Mouse (Mus musculus) adrenal gland, adult 8-10 months (tissue): ENCODE measurements around the gene Mgat5. TPM values are rescaled to one million over a fixed set of nuclear protein-coding genes. Genes with fewer than 3 reads are reported as not detected.
A peak's percentile ranks its signal among the peaks of the same experiment; 100 is the strongest.

ENCODE experiments used
- DNase-seq: peaks from one replicate; pipeline ENCODE4 v3.0.0; 2022
- total RNA-seq, 4 experiments: library from RNA; stranded (reverse); gene quantifications; 2 replicates each; pipeline ENCODE4 v1.2.4; 2022

Mgat5 gene
- total RNA-seq, 4 experiments from 2014 or later: 14.5 to 21.1 (median 18.5) TPM

DNA sequence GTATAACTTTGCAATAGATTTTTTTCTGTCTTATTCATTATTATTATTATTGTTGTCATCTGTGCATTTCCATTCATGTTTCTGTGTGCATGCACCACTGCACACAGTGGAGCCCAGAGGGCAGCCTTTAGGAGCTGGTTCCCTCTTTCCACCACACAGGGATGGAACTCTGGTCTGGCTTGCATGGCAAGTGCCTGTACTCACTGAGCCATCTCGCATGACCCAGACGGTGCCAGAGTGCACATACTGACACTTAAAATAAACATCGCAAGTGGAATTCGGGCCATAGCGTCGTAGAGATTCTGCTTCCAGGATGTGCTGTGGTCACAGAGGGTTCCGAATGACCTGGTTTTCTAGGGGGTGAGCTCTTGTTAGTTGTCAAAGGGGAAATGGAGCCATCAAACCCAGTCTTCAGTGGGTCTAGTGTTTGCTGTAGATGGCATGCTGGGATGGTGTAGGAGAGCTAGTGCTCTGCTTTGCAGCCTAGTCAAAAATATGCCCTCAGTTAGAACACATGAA lies 103.5 kb downstream of the Mgat5 start:
- DNase-seq: no peak

DNA sequence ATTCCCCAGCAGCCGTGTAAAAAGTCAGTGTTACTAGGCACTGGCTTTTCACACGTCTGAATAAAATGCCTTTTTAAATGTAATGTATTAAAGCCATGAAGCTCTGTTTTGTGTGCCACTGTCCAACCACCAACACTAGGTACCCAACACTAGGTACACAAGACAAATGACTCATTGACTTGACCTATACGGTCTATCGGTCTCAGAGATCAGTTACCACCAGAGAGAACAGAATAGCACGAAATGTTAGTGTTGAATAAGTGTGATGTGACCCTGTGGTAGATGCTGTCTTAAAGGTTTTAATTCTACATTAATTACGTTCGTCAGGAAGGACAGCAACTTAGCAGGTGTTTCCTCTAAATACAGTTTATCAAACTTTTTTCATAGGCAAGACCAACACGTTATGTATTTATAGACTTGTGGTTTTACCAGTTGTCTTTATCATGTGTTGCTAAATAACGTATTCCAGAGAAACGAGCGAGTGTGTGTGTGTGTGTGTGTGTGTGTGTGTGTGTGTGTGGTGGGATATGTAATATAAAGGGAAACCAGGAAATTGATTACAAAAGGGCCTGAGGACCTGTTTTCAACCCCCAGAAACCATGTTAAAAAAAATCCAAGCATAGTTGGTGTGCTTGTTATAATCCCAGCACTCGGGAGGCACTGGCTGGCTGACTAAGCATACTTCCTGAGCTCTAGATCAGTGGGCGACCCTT lies 104.3 kb downstream of the Mgat5 start:
- no peak for DNase-seq

DNA sequence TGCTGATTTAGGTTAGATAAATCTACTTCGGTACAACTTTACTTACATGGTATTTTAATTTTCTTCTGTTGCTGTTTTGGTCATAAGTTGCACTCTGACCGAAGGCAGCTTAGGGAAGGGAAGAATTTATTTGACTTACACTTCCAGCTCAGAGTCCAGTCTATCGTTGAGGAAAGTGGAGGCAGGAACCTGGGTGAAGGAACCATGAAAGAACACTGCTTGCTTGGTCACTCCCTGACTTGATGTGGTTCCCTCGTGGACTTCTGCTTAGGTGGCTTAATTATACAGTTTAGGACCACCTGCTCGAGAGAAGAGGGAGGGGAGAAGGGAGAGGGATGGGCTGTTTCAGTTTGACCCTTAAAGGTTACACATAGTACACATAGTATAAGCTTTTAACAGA lies 105.2 kb downstream of the Mgat5 start:
- DNase-seq: no peak

DNA sequence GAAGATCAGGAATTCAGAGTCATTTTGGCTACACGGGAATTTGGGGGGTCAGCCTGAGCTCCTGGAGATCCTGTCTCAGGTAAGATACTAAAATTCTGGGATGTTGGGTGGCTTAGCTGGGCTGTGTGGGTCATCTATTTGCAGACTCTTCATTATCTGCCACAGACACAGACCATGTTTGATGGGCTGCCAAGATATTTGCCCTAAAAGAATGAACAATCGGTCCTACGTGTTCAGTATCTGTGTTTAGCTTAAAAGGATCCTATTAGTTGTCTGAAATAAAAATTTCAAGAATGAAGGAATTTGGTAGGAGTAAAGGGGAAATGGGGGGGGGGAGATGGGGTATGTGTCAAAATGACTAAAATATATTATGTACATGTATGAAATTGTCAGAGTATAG lies 105.9 kb downstream of the Mgat5 start:
- DNase-seq: no peak

DNA sequence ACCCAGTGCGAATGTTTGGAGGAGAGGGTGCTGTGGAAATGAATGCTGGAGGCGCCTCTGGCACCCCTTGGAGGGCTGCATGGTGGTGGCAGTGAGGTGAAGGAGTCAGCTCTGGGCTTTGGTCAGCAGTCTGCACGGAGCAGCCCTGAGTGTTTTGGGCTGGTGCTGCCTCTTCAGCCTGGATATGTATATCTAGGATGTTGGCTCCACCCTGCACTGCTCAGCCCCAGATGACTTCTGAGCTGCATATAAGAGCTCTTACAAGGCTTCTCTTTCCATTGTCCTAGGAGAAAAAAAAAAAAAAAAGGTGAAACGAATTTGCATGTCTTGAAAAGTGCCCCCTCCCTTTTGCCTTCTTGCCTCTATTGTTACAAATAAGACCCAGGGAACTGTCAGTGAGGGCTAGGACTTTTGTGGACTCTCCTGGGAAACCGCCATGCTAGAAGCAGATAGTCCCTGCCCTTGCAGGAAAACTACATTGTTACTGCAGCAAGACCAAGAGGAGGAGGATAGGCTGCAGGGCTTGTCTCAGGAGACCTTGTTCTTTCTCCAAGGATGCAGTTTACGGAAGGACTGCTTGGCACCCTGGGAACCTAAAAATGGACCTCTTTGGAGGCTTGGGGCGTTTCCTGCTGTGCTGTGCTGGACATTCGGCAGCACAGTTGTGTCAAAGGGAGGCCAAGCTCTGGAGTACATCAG lies 109.0 kb downstream of the Mgat5 start:
- no peak for DNase-seq

DNA sequence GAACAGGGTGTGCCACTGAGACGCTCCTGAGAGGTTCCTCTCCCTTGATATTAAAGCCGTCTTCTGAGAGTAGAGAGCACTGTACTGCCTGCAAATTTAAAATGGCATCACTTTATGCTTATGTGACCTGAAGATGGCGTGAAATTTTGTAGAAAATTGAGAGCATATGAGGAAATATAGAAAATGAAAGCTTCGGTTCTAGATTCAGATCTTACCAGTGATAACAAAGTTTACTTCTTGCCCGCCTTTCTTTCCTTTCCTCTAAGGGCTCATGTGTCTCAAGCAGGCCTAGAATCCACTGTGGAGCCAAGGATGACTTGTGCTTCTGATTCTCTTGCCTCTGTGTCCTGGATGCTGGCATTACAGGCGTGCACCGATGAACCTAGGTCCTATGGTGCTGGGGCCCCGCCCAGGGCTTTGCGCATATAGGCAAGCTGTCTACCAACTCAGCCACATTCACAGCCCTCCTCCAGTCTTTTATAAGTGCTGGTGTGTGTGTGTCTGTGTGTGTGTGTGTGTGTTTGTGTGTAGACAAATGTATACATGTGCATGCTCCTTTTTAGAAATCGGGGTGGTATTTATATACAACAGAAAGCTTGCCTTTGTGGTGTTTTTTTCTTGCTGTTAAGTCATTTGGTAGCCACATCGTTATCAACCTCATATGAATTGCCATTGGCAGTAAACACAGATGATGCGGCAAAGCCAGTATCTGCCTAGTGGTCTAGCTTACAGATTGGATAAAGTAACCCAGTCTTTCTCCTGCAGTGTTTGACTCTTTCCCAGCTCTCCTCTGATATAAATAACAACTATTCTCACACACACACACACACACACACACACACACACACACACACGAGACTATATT lies 111.2 kb downstream of the Mgat5 start:
- DNase-seq: no peak

DNA sequence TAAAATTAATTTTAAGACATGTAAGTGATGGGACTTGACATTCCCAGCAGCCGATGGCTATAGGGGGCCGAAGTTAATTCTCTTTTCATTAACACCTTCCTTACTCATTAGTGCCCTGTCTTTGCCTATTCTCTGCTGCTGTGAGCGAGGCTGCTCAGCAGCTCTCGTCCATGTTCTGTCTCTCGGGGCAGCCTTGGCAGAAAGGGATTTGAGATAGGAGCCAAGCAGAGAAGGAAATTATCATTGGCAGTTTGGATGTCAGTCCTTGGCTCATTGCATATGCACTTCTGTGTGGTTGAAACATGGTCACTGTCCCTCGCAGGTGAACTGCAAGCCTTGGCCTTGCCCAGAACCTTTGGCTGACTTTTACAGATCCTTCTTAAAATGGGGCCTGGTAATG lies 111.8 kb downstream of the Mgat5 start:
- DNase-seq: no peak

DNA sequence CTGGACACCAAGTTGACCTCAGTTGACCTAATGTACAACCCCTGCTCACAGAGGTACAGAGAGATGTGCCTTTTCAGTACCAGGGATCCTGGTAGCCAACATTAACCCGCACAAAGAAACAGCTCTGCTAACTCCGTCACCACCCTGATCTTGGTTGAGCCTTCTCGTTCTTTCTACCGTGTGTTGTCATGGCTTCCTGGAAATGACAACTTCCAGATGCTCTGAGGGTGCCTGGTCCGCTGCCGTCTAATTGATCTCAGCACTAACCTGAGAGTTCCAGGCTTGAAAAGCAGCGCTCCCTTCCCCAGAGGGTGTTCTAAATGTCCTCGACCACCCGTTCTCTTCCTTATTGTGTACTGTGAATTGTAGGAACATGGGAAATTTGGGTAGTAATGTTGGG lies 112.7 kb downstream of the Mgat5 start:
- DNase-seq: no peak

DNA sequence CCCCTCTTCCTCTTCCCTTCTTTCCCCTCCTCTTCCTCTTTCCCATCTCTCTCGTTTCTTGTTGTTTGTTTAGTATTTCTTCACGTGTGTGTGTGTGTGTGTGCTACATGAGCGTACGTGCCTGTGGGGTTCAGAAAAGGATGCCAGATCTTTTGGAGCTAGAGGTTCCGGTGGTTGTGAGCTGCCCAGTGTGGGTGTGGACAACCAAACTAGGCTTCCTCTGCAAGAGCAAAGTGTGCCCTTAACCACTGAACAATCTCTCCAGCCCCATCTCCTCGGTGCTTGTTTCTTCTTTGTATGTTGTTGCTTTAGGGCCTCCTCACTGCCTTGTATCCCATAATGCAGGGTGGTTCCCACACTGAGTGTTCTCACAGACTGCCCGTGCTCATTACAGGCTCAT lies 113.7 kb downstream of the Mgat5 start:
- no peak for DNase-seq

DNA sequence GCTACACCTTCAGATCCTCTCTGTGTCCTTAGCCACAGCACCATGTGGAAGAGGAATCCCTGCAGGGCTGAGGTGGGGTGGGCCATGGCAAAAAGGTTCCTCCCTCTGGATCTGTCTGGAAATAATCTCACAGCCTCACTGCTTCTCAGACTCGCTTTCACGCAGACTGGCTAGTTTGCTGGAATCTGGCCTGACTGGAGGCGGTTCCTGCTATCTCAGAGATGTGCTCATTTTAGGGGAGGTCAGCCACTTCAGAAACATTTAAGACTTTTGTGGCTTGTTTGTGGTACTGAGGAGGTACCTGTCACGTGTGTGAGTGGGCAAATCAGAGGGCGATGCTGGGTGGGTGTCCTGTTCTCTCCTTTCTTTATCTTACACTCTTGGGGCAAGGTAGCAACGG lies 115.0 kb downstream of the Mgat5 start:
- DNase-seq: no peak

DNA sequence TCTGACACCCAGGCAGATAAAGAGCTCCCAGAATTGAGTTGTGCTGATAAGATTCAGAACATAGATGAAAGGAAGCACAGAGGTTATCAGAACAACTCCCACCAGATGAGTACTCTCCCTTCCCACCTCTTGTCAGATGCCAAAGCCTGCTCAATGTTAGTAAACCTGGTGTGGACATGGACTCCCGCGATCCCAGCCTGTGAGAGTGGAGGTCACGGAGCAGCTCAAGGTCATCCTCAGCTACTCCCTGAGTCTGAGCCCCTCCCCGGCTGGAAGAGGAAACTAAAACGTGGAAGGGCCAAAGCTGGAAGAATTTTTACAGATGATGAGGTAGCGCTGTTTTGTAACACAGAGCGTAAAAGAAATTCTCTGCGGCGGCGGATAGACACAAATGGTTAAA lies 116.1 kb downstream of the Mgat5 start:
- no peak for DNase-seq

DNA sequence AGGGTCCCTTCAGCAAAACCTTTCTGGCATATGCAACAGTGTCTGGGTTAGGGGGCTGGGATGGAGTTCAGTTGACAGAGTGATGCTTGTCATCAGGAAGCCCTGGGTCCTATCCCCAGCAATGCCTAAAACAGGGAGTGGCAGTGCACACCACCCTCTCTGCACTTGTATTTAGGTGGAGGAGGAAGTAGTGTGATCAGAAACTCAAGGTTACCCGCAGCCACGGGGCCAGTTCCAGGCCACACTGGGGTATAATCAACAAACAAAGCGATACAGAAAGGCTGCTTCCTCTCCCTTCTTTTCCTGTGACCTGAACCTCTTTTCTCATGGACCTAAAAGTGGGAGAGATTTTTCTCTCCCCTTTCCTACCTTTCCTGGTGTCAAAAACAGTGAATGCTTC lies 116.8 kb downstream of the Mgat5 start:
- no peak for DNase-seq

DNA sequence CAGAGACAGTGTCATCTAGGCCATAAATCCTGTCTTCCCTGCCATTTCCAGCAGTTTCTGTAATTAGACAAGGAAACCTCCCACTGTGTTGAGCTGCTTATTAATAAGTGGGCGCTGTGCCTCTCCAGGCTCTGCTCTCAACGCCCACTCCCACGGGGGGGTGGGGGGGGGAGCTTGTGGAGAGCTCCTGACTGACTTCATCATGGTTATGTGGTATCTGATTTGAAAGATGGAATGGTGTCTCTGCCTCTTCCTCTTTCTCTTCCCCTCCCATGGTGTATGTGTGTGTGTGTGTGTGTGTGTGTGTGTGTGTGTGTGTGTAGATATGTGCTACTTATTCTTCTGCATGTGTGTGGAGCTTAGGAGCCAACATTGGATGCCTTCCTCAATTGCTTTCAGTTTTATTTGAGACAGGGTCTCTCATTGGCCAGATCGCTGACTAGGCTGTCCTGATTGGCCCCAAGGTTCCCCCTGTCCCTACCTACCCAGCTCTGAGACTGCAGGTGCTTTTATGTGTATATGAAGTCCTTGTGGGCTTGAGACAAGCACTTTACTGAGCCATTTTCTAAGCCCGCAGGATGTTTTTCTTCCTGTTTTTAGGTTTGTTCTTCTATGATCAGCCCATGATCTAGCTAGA lies 117.5 kb downstream of the Mgat5 start:
- no peak for DNase-seq

DNA sequence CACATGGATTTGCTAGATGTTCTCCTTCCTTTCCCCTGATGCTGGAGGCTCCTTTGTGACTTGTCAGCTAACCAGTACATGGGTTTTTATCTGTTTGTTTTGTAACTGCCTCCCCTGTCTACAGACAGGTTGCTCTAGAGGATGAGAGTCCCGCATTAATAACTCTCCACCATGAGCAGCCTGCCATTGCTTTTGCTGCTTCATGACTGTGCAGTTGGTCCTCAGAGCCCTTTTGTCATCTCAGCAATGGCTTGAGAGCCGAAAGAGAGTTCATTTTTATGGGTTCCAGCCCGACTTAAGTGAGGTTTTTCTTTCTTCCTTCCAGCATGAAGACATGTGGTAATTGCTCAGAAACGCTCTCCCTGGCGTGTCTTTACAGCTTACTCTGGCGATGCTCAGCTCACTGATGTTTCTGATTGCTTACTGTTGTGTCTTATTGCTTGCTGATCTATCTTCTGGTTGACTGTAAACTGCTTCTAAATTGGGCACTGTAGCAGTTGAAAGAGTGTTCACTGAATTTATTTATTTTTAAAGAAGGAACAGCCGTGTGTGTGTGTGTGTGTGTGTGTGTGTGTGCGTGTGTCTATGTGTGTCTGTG lies 120.9 kb downstream of the Mgat5 start:
- no peak for DNase-seq

DNA sequence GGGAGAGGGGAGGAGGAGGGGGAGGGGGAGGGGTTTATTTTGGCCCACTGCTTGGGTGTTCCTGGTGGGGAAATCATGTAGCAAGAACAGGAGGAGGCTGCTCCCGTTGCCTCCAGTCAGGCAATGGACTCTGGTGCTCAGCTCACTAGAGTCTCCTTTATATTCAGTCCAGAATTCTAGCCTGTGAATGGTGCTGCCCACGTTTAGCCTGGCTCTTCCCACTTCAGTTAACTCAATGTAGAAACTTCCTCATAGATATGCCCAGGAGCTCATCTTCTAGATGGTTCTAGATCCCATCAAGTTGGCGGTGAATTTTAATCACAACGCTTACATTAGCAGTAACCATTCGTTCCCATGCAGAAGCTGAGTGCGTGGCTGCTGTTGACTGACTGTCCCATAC lies 123.0 kb downstream of the Mgat5 start:
- no peak for DNase-seq

DNA sequence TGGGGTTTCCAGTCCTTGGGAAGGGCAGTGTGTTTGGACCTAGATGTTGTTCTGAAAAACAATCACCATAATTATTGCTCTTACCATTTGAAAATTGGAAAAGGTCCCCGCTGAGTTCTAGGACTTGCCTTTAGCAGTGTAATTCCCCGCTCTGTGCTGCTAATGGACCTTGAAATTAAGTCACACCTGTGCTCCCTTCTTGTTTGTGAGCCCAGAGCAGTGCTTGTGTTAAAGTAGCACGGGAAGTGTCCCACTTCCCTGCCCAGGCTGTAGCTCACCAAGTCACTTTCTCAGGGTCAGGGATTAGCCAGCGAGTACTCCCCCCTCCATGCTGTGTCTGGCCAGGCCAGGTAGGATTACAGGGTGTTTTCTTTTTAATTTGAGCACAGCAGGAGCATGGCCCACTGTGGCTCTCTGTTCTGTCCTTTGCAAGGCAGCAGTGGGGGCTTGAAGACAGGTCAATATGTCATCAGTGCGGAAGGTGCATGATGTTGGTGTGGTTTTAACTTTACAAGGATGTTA lies 123.6 kb downstream of the Mgat5 start:
- no peak for DNase-seq

DNA sequence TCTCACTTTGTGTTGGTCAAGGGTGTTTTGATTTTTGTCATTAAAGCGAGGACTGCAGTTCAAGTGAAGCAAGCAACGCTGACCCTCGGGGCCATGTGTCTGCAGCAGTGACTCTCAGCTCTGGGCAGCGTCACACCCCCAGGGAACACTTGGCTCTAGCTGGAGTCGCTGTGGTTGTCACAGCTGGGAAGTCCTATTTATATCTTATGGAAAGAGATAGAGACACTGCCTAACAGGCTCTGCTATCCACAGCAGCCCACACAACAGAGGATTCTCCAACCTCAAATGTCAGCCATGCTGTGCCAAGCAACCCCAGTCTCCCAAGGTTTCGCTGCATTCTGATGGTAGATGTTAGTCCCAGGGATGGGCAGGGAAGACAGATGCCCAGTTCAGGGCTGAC lies 125.0 kb downstream of the Mgat5 start:
- DNase-seq: no peak

DNA sequence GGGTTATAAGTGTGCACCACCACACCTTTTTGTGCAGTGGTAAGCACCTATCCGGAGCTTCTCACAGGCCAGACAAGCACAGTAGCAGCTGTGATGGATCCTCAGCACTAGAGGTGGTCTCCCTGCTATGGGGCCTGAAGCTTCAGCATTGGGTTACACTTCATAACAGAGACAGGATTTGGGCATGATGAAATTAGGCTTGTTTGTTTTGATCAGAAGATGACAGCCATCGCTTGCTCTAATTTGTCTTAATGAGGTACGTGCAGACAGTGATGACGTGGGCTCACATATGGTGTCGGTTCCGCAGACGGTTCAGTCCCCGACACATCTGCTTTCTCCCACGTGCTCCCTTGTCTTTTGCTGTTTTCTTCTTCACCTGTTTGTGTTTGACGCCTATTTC lies 132.9 kb downstream of the Mgat5 start:
- no peak for DNase-seq

DNA sequence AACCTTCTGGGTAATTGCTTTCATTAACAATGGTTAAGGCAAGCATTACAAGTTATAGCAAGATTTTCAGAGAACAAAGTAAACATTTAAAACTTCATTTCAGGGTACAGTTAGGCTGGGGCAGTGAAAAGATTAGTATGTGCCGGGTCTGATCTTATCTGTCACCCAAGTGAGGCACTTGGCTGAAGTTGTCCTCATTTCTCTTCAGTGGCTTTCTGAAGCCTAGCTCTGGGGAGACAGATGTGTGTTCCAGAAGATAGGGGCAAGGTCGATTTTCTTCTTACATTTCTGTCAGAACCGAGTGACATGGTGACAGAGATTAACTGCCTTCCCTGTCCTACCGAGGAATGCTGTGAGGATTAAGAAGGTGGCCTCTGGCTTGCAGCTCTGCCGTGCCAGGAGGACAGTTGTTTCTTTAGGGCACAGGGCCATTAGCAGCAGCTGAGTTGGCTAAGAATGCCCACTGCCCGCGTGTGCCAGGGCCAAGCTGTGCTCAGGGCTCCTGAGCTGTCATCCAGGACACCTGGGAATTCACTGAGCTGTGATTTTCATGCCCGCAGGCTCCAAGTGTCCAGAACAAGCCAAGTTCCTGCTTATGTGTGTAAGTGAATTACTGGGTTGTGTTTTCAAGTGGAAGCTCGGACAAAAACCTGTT lies 134.1 kb downstream of the Mgat5 start:
- DNase-seq: peak; percentile 19

DNA sequence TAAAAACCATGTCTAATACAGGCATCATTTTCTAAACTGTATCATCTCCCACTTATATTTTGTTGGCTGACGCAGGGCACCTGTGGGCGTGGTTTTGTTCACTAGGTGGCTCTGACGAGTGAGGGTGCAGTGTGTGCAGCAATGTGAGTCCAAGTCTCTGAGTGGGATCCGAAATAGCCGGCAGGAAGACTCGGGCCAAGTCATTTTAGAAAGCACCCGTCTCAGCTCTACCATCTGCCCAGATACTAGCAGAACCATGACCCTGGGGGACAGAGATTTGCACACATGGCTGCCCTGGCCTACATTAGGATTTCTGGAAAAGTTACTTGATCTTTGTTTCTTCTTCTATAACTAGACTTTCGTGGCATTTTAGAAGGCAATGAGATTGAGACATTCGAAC lies 135.5 kb downstream of the Mgat5 start:
- DNase-seq: no peak

DNA sequence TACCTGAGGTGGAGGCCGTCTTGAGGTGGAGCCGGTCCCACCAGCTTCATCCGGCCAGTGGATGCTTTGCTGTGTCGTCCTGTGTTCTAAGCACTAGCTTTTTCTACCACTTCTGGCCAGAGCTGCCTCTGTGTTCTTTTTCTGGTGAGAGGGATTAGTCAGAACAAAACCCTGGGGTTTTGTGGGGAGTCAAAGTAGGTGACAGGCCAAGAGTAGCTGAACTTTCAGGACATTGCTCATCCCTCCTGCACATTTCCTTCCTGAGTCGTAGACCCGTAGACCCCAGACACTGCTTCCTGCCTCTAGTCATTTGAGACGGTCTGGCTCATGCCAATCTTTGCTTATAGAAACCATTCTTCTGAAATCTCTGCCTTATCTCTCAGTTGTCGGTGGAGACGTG lies 140.1 kb downstream of the Mgat5 start:
- no peak for DNase-seq
